Comparison of ENCODE assay signal across 29 mouse cellular contexts in the genomic region with DNA sequence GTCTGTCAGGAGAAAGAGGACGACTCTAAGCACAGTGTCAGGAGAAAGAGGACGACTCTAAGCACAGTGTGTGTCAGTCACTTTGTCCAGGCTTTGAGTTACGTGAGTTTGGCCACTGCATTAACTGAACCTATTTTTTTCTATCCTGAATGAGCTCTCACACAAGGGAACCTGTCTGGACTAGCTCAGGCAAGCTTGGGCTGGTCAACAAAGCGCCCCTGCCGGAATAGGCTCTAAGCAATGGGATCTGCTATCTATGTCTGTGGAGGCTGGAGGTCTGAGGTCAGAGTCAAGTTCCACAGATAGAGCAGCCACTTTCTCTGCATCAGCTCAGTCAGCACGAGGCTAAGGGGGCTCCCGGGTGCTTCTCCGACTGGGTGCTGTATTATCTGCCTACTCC. TPM values are rescaled to one million over a fixed set of nuclear protein-coding genes. Genes with fewer than 3 reads are reported as not detected.
DNase-seq lines count a peak whose midpoint lies in the region; ATAC-seq and TF ChIP-seq lines count a peak whose summit lies in the region.
"Had no signal": no experiment of that assay in that cellular context is flagged by ENCODE, and none has a peak within 500 bp of the region (broad histone marks: within the 10 kb centered on the region; RNA-seq: fewer than 3 reads in every experiment).

No protein-coding gene starts in this region.

- TF ChIP-seq POLR2A in kidney, adult 2 months (IDR thresholded peaks at IDR 0.05; ENCODE audit: low read depth, low read length): no peak

- H3K27ac ChIP-seq in kidney, adult 2 months (ENCODE audit: insufficient read depth, low read depth, low read length): no peak overlapping the region
- H3K27ac ChIP-seq in kidney, embryonic 14.5 days (ENCODE audit: low read depth, low read length): no peak overlapping the region
- no peak overlapping the region for H3K27ac ChIP-seq in embryonic facial prominence, embryonic 10.5 days (replicated peaks)
- no peak overlapping the region for H3K27ac ChIP-seq in stomach, embryonic 15.5 days
- H3K27ac ChIP-seq: embryonic facial prominence, embryonic 12.5 days; forebrain, embryonic 15.5 days; gastrocnemius, adult 2 months; heart, adult 2 months; heart, embryonic 13.5 days; hindbrain, embryonic 10.5 days; intestine, embryonic 15.5 days; liver, embryonic 13.5 days; macrophage; midbrain, embryonic 13.5 days had no signal

- H3K4me3 ChIP-seq in kidney, adult 2 months (ENCODE audit: insufficient read depth, low read depth, low read length): no peak overlapping the region
- H3K4me3 ChIP-seq in kidney, embryonic 14.5 days (ENCODE audit: low read length): no peak overlapping the region
- H3K4me3 ChIP-seq in embryonic facial prominence, embryonic 10.5 days: no peak overlapping the region
- no peak overlapping the region for H3K4me3 ChIP-seq in stomach, embryonic 15.5 days (replicated peaks)
- H3K4me3 ChIP-seq: embryonic facial prominence, embryonic 12.5 days; forebrain, embryonic 15.5 days; gastrocnemius, adult 2 months; heart, adult 2 months; heart, embryonic 13.5 days; hindbrain, embryonic 10.5 days; intestine, embryonic 15.5 days; liver, embryonic 13.5 days; midbrain, embryonic 13.5 days; neural tube, embryonic 15.5 days had no signal

- H3K9me3 ChIP-seq in kidney, embryonic 14.5 days (ENCODE audit: control insufficient read depth, low read length): no peaks in the 10 kb centered on the region
- no peaks in the 10 kb centered on the region for H3K9me3 ChIP-seq in embryonic facial prominence, embryonic 10.5 days
- no peaks in the 10 kb centered on the region for H3K9me3 ChIP-seq in stomach, embryonic 15.5 days
- H3K9me3 ChIP-seq: embryonic facial prominence, embryonic 12.5 days; forebrain, embryonic 15.5 days; heart, embryonic 13.5 days; hindbrain, embryonic 10.5 days; intestine, embryonic 15.5 days; liver, embryonic 13.5 days; midbrain, embryonic 13.5 days; neural tube, embryonic 15.5 days had no signal

- no peaks in the 10 kb centered on the region for H3K4me1 ChIP-seq in kidney, adult 2 months (ENCODE audit: control insufficient read depth, insufficient read depth, low read length)
- H3K4me1 ChIP-seq in kidney, embryonic 14.5 days (ENCODE audit: control insufficient read depth, insufficient read depth, low read length): no peaks in the 10 kb centered on the region
- no peaks in the 10 kb centered on the region for H3K4me1 ChIP-seq in embryonic facial prominence, embryonic 10.5 days
- no peaks in the 10 kb centered on the region for H3K4me1 ChIP-seq in stomach, embryonic 15.5 days
- H3K4me1 ChIP-seq: embryonic facial prominence, embryonic 12.5 days; heart, embryonic 13.5 days; intestine, embryonic 15.5 days had no signal

- no peaks in the 10 kb centered on the region for H3K36me3 ChIP-seq in kidney, adult 2 months (ENCODE audit: control insufficient read depth, insufficient read depth, low read length)
- no peaks in the 10 kb centered on the region for H3K36me3 ChIP-seq in kidney, embryonic 14.5 days (ENCODE audit: control insufficient read depth, insufficient read depth, low read length)
- no peaks in the 10 kb centered on the region for H3K36me3 ChIP-seq in embryonic facial prominence, embryonic 10.5 days (replicated peaks)
- H3K36me3 ChIP-seq in stomach, embryonic 15.5 days: no peaks in the 10 kb centered on the region
- H3K36me3 ChIP-seq: embryonic facial prominence, embryonic 12.5 days; forebrain, embryonic 15.5 days; heart, embryonic 13.5 days; hindbrain, embryonic 10.5 days; intestine, embryonic 15.5 days; liver, embryonic 13.5 days; midbrain, embryonic 13.5 days; neural tube, embryonic 15.5 days had no signal

- H3K27me3 ChIP-seq in kidney, adult 2 months (replicated peaks; ENCODE audit: control insufficient read depth, insufficient read depth, low read length): no peaks in the 10 kb centered on the region
- H3K27me3 ChIP-seq in kidney, embryonic 14.5 days (ENCODE audit: control insufficient read depth, insufficient read depth, low read length): no peaks in the 10 kb centered on the region
- no peaks in the 10 kb centered on the region for H3K27me3 ChIP-seq in embryonic facial prominence, embryonic 10.5 days (replicated peaks; ENCODE audit: low read depth, poor library complexity, severe bottlenecking)
- no peaks in the 10 kb centered on the region for H3K27me3 ChIP-seq in stomach, embryonic 15.5 days (replicated peaks)
- H3K27me3 ChIP-seq: embryonic facial prominence, embryonic 12.5 days; forebrain, embryonic 15.5 days; heart, embryonic 13.5 days; intestine, embryonic 15.5 days; liver, embryonic 13.5 days; neural tube, embryonic 15.5 days had no signal

- H3K9ac ChIP-seq in kidney, embryonic 14.5 days (ENCODE audit: low read depth, low read length): no peak overlapping the region
- no peak overlapping the region for H3K9ac ChIP-seq in stomach, embryonic 15.5 days
- H3K9ac ChIP-seq: embryonic facial prominence, embryonic 12.5 days; forebrain, embryonic 15.5 days; heart, embryonic 13.5 days; intestine, embryonic 15.5 days; liver, embryonic 13.5 days; midbrain, embryonic 13.5 days; neural tube, embryonic 15.5 days had no signal

- no peak overlapping the region for H3K4me2 ChIP-seq in kidney, embryonic 14.5 days (replicated peaks; ENCODE audit: low read depth, low read length)
- no peak overlapping the region for H3K4me2 ChIP-seq in stomach, embryonic 15.5 days
- H3K4me2 ChIP-seq: embryonic facial prominence, embryonic 12.5 days; forebrain, embryonic 15.5 days; heart, embryonic 13.5 days; intestine, embryonic 15.5 days; liver, embryonic 13.5 days; neural tube, embryonic 15.5 days had no signal

- peak; percentile 24 for DNase-seq in kidney, adult 2 months
- DNase-seq in R1 (ENCODE audit: low read depth, low spot score): peak; percentile 21
- peak; percentile 40 for DNase-seq in embryonic facial prominence, embryonic 10.5 days (ENCODE audit: low spot score)
- no peak for DNase-seq in cerebellum, adult 9-11 months
- no peak for DNase-seq in adrenal gland, adult 8-10 months
- no peak for DNase-seq in ovary, adult 18-20 months (ENCODE audit: low spot score)
- DNase-seq: adrenal gland, postnatal 25 days; B cell, adult 2 months; cerebellum, adult 11-12 months; gastrocnemius, adult 2 months; heart, adult 2 months; heart, postnatal 10 days; liver, embryonic 13.5 days; lung, adult 2 months; lung, postnatal 10 days; right cerebral cortex, adult 18-20 months; spleen, adult 18-20 months had no signal

- WGBS in kidney, adult 2 months: 64% methylated on average over 8 of the region's 8 CpGs
- 81% methylated on average over 8 of the region's 8 CpGs for WGBS in kidney, embryonic 14.5 days
- 77% methylated on average over 8 of the region's 8 CpGs for WGBS in embryonic facial prominence, embryonic 10.5 days
- 66% methylated on average over 8 of the region's 8 CpGs for WGBS in stomach, embryonic 15.5 days

- no peak for TF ChIP-seq CTCF in kidney, adult 2 months (conservative IDR thresholded peaks at IDR 0.05; ENCODE audit: insufficient read depth, insufficient read length, low read depth, low read length)

- ATAC-seq in kidney, embryonic 14.5 days (ENCODE audit: low FRiP score, low TSS enrichment): no peak
- peak; percentile 40; the same call in 1 of the 2 replicates for ATAC-seq in stomach, embryonic 15.5 days (ENCODE audit: insufficient read depth, low FRiP score, low read depth)
- ATAC-seq: forebrain, embryonic 15.5 days; intestine, embryonic 15.5 days; midbrain, embryonic 13.5 days had no signal

RNA-seq across cellular contexts. Expression of a gene that starts 46.3 kb away (rescaled TPM):
- polyA plus RNA-seq in kidney, adult 2 months (2012; rRNA removed): 0.01 and 0.08 TPM in 2 replicates
- polyA plus RNA-seq in kidney, embryonic 14.5 days (2014; fragmentation: Nextera tagmentation; extraction: Ambion mirVana): 0.16 and 0.27 TPM in 2 replicates
- polyA plus RNA-seq in embryonic facial prominence, embryonic 10.5 days (2016; fragmentation: Nextera tagmentation; extraction: Ambion mirVana): 0.97 and 1.1 TPM in 2 replicates
- polyA plus RNA-seq in stomach, embryonic 15.5 days (2015; fragmentation: Nextera tagmentation; extraction: Ambion mirVana): 2.3 TPM in 2 replicates
- under 1 TPM; 0.09 to 0.38 (median 0.19) TPM for total RNA-seq in adrenal gland, adult 8-10 months (2022)
- total RNA-seq: adrenal gland, postnatal 25 days; common myeloid progenitor, adult 5-6 weeks; megakaryocyte-erythroid progenitor cell, adult 5-6 weeks had no signal
- polyA plus RNA-seq: heart, adult 2 months; liver, embryonic 13.5 days; macrophage had no signal

Comparison
In these comparisons a context has a peak if more than half of its experiments do, and no peak if none do; other contexts are left out.
1. DNase-seq: peak in kidney, adult 2 months (single experiment), R1 (single experiment) and embryonic facial prominence, embryonic 10.5 days (single experiment); none in cerebellum, adult 9-11 months (single experiment), adrenal gland, adult 8-10 months (single experiment) and ovary, adult 18-20 months (single experiment).